Mouse (Mus musculus) lung, adult 2 months (tissue): ENCODE measurements at regions not wholly inside any gene's neighbourhood (a gene's known extent, or its start where the extent isn't known, plus 50 kb on each side); places are given as distances from the start of the nearest gene placed in this dataset.

Experiments
- CTCF ChIP-seq: fragments of 200-500 bp; IDR thresholded peaks from 2 replicates; pipeline ENCODE4 v1.5.1; 2011; ENCODE audit warnings: mild to moderate bottlenecking, low read length, control low read depth; ENCODE audit not compliant: insufficient read depth
- POLR2A ChIP-seq: fragments of 200-500 bp; IDR thresholded peaks from 2 replicates; pipeline ENCODE4 v1.6.1; 2011; ENCODE audit warnings: low read depth, mild to moderate bottlenecking, control low read depth, low read length, borderline replicate concordance; ENCODE audit errors: extremely low read depth

- TF ChIP-seq CTCF (no peak), POLR2A (no peak)
These were observed 62.9 kb upstream of the Irf2bp2 start for GRCm38 (mm10) chr8:126656554-126657260.
